Mouse (Mus musculus): ENCODE data around the gene Cdyl.

- TF ChIP-seq CTCF (IDR thresholded peaks at IDR 0.05; ENCODE audit: borderline replicate concordance, insufficient read depth, low read depth, low read length) (peak; percentile 78), POLR2A (IDR thresholded peaks at IDR 0.05; ENCODE audit: borderline replicate concordance, insufficient read depth, low read length) (no peak)
These were observed 123.3 kb downstream of the Cdyl start for GRCm38 (mm10) chr13:35782949-35783348.

All from cerebellum, adult 2 months (tissue).